ENCODE assay signal across 8 mouse cellular contexts in the genomic region with DNA sequence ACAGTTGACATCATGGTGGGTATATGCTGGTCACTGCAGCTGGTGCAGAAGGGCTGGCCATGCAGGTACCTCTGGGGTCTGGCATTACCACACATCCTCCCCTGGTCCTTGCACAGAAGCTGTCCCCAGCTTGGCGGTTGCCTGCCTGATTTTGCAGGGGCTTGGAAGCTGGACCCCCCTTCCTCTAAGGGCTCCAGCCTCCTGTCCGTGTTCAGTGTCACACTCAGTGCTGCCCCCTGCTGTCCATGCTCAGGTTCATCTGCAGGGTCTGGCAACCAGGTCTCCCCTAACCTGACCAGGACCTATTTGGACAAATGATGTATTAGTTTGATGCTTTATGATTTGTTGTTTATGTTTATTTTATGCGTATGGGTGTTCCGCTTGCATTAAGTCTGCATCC. TPM values are rescaled to one million over a fixed set of nuclear protein-coding genes. Genes with fewer than 3 reads are reported as not detected.
DNase-seq lines count a peak whose midpoint lies in the region; ATAC-seq and TF ChIP-seq lines count a peak whose summit lies in the region.

No protein-coding gene starts in this region.

- no peak overlapping the region for H3K4me2 ChIP-seq in hindbrain, postnatal 0 days (ENCODE audit: low read depth, low read length)
- no peak overlapping the region for H3K4me2 ChIP-seq in hindbrain, embryonic 14.5 days (replicated peaks)

- H3K4me1 ChIP-seq in hindbrain, postnatal 0 days (ENCODE audit: insufficient read depth, low read length): no peaks in the 10 kb centered on the region
- no peaks in the 10 kb centered on the region for H3K4me1 ChIP-seq in hindbrain, embryonic 14.5 days (replicated peaks; ENCODE audit: control insufficient read depth, insufficient read depth, low read length)

- peaks cover 30% of the 10 kb centered on the region for H3K36me3 ChIP-seq in hindbrain, postnatal 0 days (ENCODE audit: insufficient read depth, low read length)
- H3K36me3 ChIP-seq in hindbrain, embryonic 14.5 days (replicated peaks; ENCODE audit: control insufficient read depth, insufficient read depth): peaks cover 50% of the 10 kb centered on the region

- WGBS in hindbrain, postnatal 0 days: 68% methylated on average over 4 of the region's 4 CpGs
- WGBS in hindbrain, embryonic 14.5 days: 67% methylated on average over 4 of the region's 4 CpGs

- no peak overlapping the region for H3K9ac ChIP-seq in hindbrain, postnatal 0 days (replicated peaks; ENCODE audit: low read length)
- H3K9ac ChIP-seq in hindbrain, embryonic 14.5 days: no peak overlapping the region

- peak; percentile 53 for DNase-seq in hindbrain, postnatal 0 days (ENCODE audit: low spot score)
- DNase-seq in hindbrain, embryonic 14.5 days (ENCODE audit: low spot score): no peak
- peak; percentile 48 for DNase-seq in CD4-positive helper T cell, adult 2 months (ENCODE audit: low read depth, low spot score)
- peak; percentile 39 for DNase-seq in WW6 (ENCODE audit: low read depth, low spot score)
- peak; percentile 69 for DNase-seq in embryo, embryonic 10 days (ENCODE audit: low spot score)
- DNase-seq in kidney, postnatal 4 days: peak; percentile 73
- peak; percentile 7 to 9 for DNase-seq in urinary bladder, postnatal 36 days (ENCODE audit: low spot score in 2 of 2)

- no peak overlapping the region for H3K27ac ChIP-seq in hindbrain, postnatal 0 days
- no peak overlapping the region for H3K27ac ChIP-seq in hindbrain, embryonic 14.5 days

- peak; percentile 79 for TF ChIP-seq CTCF in hindbrain, postnatal 0 days (IDR thresholded peaks at IDR 0.05; ENCODE audit: low read depth)

- no peak overlapping the region for H3K4me3 ChIP-seq in hindbrain, postnatal 0 days (ENCODE audit: low read length)
- no peak overlapping the region for H3K4me3 ChIP-seq in hindbrain, embryonic 14.5 days (replicated peaks; ENCODE audit: low read length)

- ATAC-seq in hindbrain, postnatal 0 days: peak; percentile 67
- ATAC-seq in hindbrain, embryonic 14.5 days (ENCODE audit: low FRiP score): no peak
- ATAC-seq in monocyte, adult 5-6 weeks (replicated peaks; ENCODE audit: insufficient number of reproducible peaks, low FRiP score, low TSS enrichment, poor library complexity, severe bottlenecking): peak; percentile 55; the same call in 1 of the 2 replicates

- no peaks in the 10 kb centered on the region for H3K27me3 ChIP-seq in hindbrain, postnatal 0 days (ENCODE audit: insufficient read depth, low read length)
- no peaks in the 10 kb centered on the region for H3K27me3 ChIP-seq in hindbrain, embryonic 14.5 days (ENCODE audit: control insufficient read depth, insufficient read depth, low read length)

- H3K9me3 ChIP-seq in hindbrain, postnatal 0 days (ENCODE audit: low read length): no peaks in the 10 kb centered on the region
- H3K9me3 ChIP-seq in hindbrain, embryonic 14.5 days (ENCODE audit: control insufficient read depth, low read length): no peaks in the 10 kb centered on the region

RNA-seq across cellular contexts. Expression of a gene that starts 15.2 kb away (rescaled TPM):
- 1.3 and 11.4 TPM in 2 replicates for total RNA-seq in hindbrain, postnatal 0 days (2014; rRNA removed)
- polyA plus RNA-seq in hindbrain, postnatal 0 days (2015; fragmentation: Nextera tagmentation; extraction: Ambion mirVana): 45.9 and 49.3 TPM in 2 replicates
- 33.4 and 33.5 TPM in 2 replicates for polyA plus RNA-seq in hindbrain, embryonic 14.5 days (2014; fragmentation: Nextera tagmentation; extraction: Ambion mirVana)
- 35.3 to 51.1 TPM (median 47.3 TPM) in 3 replicates for total RNA-seq in monocyte, adult 5-6 weeks (2017)

RNA-seq across cellular contexts. Expression of a gene that starts 15.2 kb away (rescaled TPM):
- total RNA-seq in hindbrain, postnatal 0 days (2014; rRNA removed): 24.1 and 25.2 TPM in 2 replicates
- polyA plus RNA-seq in hindbrain, postnatal 0 days (2015; fragmentation: Nextera tagmentation; extraction: Ambion mirVana): 13.8 and 14.7 TPM in 2 replicates
- polyA plus RNA-seq in hindbrain, embryonic 14.5 days (2014; fragmentation: Nextera tagmentation; extraction: Ambion mirVana): 17.8 TPM in 2 replicates
- 15.2 to 21.8 TPM (median 18.2 TPM) in 3 replicates for total RNA-seq in monocyte, adult 5-6 weeks (2017)

RNA-seq across cellular contexts. Expression of a gene that starts 24.6 kb away (rescaled TPM):
- 78.4 and 105 TPM in 2 replicates for total RNA-seq in hindbrain, postnatal 0 days (2014; rRNA removed)
- polyA plus RNA-seq in hindbrain, postnatal 0 days (2015; fragmentation: Nextera tagmentation; extraction: Ambion mirVana): 108 and 114 TPM in 2 replicates
- 99.6 and 102 TPM in 2 replicates for polyA plus RNA-seq in hindbrain, embryonic 14.5 days (2014; fragmentation: Nextera tagmentation; extraction: Ambion mirVana)
- total RNA-seq in monocyte, adult 5-6 weeks (2017): 56.3 to 79.6 TPM (median 68.6 TPM) in 3 replicates

RNA-seq across cellular contexts. Expression of a gene that starts 40.4 kb away (rescaled TPM):
- total RNA-seq in hindbrain, postnatal 0 days (2014; rRNA removed): 0.10 TPM in 1 of 2 replicates, not detected in the other
- polyA plus RNA-seq in hindbrain, postnatal 0 days (2015; fragmentation: Nextera tagmentation; extraction: Ambion mirVana): 0.10 TPM in 1 of 2 replicates, not detected in the other
- polyA plus RNA-seq in hindbrain, embryonic 14.5 days (2014; fragmentation: Nextera tagmentation; extraction: Ambion mirVana): not detected in 2 replicates
- total RNA-seq in monocyte, adult 5-6 weeks (2017): not detected in 3 replicates
